Mouse (Mus musculus): ENCODE measurements at regions not wholly inside any gene's neighbourhood (a gene's known extent, or its start where the extent isn't known, plus 50 kb on each side); places are given as distances from the start of the nearest gene placed in this dataset.

DNA sequence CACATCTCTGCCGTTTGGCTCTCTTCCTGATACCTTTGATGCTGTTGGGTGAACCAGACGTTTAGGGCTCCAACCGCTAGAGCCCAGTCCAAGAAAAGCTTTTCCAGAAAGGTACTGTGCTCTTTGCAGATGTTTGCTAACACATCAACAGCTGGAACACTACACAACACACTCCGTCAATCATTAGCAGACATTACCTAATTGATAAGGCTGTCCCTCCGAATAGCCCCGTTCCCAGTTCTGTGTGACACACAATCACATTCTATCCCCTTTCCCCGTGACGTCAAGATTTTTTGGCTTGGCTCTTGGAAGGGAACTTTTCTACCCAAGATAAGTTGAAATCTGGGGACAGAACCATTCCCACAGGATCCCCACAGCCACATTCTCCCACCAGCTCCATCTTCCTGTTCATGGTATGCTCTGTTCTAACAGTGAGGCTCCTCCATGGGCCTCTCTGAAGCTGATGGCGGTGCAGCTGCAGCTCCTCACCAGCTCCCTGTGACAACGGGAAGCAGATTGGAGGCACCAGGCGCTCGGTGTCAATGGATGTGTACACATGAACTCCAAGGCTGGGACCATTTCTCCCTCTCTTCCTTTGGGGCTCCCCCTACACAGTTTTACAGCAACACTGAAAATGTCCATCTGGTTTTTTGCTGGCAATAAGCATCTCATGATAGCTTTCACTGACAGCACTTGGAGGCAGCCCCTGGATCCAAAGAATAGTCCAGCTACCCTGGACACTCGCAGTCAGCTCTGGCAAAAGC is 122.6 kb upstream of the Tbx20 start:
- no peak for TF ChIP-seq CTCF (IDR thresholded peaks at IDR 0.05; ENCODE audit: borderline replicate concordance, extremely low read depth, insufficient read depth, insufficient read length)
- no peak for TF ChIP-seq POLR2A (IDR thresholded peaks at IDR 0.05; ENCODE audit: borderline replicate concordance, extremely low read depth, insufficient read depth, insufficient read length, poor library complexity, severe bottlenecking)
- no peak for DNase-seq (ENCODE audit: low read depth)

DNA sequence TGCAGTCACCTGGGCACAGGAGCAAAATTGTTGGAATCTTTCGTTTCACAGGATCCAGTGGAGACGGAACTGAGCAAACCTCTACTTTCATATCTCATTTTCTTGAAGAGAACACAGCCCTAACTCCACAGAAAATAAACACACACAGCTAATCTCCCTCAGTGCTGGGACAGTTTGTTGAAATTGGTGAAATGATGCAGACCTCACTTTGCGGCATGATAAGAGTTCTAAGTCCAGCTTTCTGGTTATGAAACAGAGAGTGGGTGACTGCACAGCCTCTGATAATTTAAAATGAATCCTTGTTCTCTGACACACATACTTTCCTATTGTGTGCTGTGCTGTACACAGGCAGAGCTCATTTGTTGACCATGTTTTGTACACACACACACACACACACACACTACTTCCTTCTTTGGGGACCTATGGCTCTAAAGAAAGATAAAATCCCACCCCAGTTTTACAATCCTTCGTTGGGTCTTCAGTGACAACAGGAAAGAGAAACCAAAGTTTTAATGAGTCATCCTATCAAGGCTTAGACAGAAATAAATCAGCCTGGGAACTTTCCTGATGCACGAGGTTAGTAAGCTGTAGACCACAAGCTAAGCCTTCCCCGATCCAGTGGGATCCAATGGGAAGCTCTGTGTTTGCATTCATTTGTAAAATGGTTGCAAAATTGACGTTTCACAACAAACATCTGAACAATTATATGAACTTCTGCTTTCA is 125.3 kb upstream of the Tbx20 start:
- no peak for TF ChIP-seq CTCF (IDR thresholded peaks at IDR 0.05; ENCODE audit: borderline replicate concordance, extremely low read depth, insufficient read depth, insufficient read length)
- no peak for TF ChIP-seq POLR2A (IDR thresholded peaks at IDR 0.05; ENCODE audit: borderline replicate concordance, extremely low read depth, insufficient read depth, insufficient read length, poor library complexity, severe bottlenecking)
- no peak for DNase-seq (ENCODE audit: low read depth)

DNA sequence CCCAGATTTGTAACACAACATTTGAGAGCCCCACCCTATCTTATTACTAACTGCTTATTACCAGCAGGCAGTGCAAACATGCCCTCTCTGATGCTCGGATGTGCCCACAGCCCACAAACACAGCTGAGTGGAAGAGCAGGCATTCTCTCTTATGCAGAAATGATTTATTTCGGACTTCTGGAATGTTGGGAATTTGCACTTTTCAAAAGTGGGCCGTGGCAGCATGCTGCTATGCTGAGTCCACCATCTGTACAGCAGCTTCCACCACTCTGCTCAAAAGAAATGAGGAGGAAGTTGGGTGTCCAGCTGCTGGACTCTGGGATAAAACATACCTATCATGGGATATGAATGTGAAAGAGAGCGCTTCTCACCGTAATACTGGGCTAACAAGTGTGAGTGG is 129.6 kb upstream of the Tbx20 start:
- no peak for TF ChIP-seq POLR2A (IDR thresholded peaks at IDR 0.05; ENCODE audit: borderline replicate concordance, extremely low read depth, insufficient read depth, insufficient read length, poor library complexity, severe bottlenecking)
- TF ChIP-seq CTCF (IDR thresholded peaks at IDR 0.05; ENCODE audit: borderline replicate concordance, extremely low read depth, insufficient read depth, insufficient read length) = no peak
- DNase-seq (ENCODE audit: low read depth) = no peak

DNA sequence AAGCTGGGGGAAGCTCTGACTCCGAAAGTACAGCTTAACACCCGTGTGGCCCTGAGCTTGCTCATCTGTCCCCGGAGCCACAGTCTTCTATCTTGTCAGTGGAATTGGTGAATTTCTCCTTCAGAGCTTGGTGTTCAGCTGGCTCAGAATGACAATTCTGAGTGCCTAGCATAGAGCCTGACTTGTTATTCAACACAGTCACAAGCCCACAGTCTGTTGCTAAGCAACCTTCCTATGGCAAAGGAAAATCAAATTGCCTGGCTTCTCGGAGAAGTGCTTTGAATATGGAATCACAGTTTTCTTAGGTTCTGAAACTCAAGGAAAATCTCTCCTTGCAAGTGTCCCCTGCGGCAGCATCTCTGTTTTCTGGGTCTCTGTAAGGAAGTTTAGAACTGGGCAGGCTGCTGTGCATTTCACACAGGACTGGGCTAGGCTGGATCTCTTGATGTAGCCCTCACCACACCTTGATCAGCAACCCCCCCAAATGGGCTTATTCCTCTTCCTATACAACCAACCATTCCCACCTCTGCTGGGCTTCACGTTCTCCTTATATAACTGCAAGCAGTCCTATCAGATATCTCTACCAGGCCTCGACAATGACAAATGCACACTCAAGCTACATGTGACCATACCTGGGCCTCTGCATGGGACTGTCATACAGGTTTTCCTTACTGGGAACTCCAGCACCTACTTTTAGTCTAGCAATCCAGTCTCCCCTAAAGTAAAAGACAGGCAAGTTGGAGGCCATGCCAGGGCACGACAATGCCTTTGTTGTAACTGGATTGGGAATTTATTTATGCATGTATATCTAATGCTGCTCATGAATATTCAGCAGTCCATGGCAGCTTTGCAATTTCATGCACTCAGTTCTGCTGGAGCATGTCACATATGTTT is 135.2 kb upstream of the Tbx20 start:
- TF ChIP-seq POLR2A (IDR thresholded peaks at IDR 0.05; ENCODE audit: borderline replicate concordance, extremely low read depth, insufficient read depth, insufficient read length, poor library complexity, severe bottlenecking) = no peak
- no peak for TF ChIP-seq CTCF (IDR thresholded peaks at IDR 0.05; ENCODE audit: borderline replicate concordance, extremely low read depth, insufficient read depth, insufficient read length)
- peak; percentile 90 for DNase-seq (ENCODE audit: low read depth)

DNA sequence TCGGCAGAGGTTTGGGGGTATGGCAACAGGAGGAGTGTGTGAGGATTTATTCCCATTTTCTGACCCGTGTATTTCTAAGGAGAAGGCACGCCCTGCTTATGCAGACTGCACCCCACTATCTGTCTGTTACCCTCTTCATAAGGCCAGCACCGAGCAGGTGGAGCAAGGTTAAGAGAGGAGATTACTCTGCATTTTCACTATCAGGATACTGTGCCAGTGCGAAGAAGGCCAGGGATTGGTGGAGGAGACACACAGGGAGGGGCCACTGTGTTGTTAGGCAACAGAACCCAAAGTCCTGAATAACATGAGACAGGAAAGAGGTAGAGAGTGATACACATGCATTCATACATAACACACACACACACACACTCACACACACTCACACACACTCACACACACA is 136.6 kb upstream of the Tbx20 start:
- TF ChIP-seq POLR2A (IDR thresholded peaks at IDR 0.05; ENCODE audit: borderline replicate concordance, extremely low read depth, insufficient read depth, insufficient read length, poor library complexity, severe bottlenecking) (no peak), CTCF (IDR thresholded peaks at IDR 0.05; ENCODE audit: borderline replicate concordance, extremely low read depth, insufficient read depth, insufficient read length) (no peak)
- DNase-seq (ENCODE audit: low read depth) = peak; percentile 21

DNA sequence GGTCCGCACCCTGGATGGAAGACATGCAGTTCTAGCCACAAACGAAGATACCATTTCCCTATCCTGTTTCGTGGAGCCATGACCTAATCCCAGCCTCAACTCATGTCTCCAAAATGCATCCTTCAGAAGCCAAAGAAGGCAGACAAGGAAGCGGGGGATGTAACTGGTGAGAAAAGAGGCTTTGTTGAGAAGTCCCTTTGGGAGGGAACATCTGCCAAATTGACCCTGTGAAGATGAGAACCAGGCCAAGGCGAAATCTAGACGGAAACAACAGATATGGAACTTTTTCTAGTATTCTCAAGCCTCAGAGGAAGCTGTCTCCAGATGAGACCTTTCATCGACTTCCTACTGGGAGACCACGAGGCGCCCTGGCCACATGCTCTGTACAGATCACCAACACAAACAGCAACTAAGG is 145.9 kb upstream of the Tbx20 start:
- DNase-seq (ENCODE audit: low read depth) = no peak
- TF ChIP-seq POLR2A (IDR thresholded peaks at IDR 0.05; ENCODE audit: borderline replicate concordance, extremely low read depth, insufficient read depth, insufficient read length, poor library complexity, severe bottlenecking) = no peak
- no peak for TF ChIP-seq CTCF (IDR thresholded peaks at IDR 0.05; ENCODE audit: borderline replicate concordance, extremely low read depth, insufficient read depth, insufficient read length)

DNA sequence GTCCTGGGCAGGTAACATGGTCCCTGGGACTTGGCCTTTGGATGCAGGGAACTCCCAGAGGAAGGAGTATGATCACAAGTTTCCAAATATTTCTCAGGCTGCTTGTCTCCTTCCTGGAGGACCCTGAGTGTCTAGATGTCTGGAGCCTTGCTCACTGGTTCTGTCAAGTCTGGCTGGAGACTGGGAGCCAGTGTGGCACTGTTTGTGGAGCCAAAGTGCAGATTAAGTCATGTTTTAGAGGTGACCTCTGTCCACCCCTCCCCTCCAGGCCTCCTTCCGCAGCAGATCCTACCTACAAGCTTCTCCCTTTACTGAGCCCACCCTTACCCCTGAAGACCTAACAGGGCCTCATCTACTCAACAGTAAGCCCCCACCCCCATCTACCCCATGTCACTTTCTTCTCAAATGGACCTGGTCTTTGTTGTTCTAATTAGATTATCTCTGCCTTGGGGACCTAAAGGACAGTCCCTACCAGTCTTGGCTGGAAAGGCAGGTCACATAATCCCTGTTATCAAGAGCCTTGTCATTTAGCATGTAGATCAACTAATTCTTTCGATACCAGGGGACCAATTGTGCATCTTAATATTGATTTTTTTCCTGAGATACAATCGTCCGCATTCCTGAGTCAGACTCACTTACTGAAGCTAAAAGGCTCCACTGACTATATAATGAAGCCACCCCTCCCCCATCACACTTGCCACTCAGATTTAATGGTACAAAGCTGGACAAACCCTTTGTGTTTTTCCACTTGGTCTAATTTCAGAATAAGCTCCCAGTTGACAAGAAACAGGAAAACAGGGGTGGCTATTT is 148.2 kb upstream of the Tbx20 start:
- TF ChIP-seq CTCF (IDR thresholded peaks at IDR 0.05; ENCODE audit: borderline replicate concordance, extremely low read depth, insufficient read depth, insufficient read length) (no peak), POLR2A (IDR thresholded peaks at IDR 0.05; ENCODE audit: borderline replicate concordance, extremely low read depth, insufficient read depth, insufficient read length, poor library complexity, severe bottlenecking) (no peak)

DNA sequence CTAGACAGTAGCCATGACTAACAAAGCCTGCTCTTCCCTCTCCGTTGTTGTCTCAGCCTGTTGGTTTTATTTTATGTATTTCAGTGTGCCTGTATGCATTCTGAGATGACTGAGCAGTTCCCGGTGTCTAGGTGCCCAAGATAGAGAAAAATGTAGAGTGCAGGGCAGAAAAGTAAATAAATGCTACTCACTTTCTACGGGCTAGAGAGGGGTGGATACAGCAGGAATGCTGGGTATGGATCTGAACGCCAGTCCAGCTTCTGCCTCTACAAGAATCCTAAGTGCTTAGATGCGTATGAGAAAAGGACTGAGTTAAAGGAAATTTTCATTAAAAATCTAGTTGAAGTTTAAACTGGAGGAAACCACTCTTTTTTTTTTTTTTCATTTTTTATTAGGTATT is 149.4 kb upstream of the Tbx20 start:
- no peak for DNase-seq (ENCODE audit: low read depth)
- TF ChIP-seq POLR2A (IDR thresholded peaks at IDR 0.05; ENCODE audit: borderline replicate concordance, extremely low read depth, insufficient read depth, insufficient read length, poor library complexity, severe bottlenecking) = no peak
- no peak for TF ChIP-seq CTCF (IDR thresholded peaks at IDR 0.05; ENCODE audit: borderline replicate concordance, extremely low read depth, insufficient read depth, insufficient read length)

More for the DNA sequence above, 148.2 kb upstream of the Tbx20 start:
- peak; percentile 33 for DNase-seq (ENCODE audit: low read depth)

DNA sequence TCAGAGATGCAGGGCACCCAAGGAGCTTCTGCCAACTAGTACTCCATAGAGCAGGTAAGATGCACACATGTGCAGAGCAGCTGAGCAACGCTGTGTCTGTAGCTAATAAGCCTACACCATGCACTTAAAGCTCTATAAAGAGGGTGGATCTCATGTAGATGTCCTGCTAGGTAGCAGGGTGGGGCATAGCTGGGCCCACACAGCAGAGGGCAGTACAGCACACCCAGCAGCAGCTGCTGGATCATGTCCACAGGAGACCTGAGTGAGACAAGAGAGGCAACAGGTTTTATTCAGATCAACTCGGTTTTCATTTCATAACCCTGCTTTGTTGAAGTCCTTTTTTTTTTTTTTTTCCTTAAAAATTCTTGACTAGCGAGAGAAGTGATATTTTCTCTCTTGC is 151.5 kb upstream of the Gm10181 start:
- TF ChIP-seq CTCF (IDR thresholded peaks at IDR 0.05; ENCODE audit: borderline replicate concordance, extremely low read depth, insufficient read depth, insufficient read length) = peak; percentile 17; the same call in 1 of the 2 replicates
- TF ChIP-seq POLR2A (IDR thresholded peaks at IDR 0.05; ENCODE audit: borderline replicate concordance, extremely low read depth, insufficient read depth, insufficient read length, poor library complexity, severe bottlenecking) = no peak
- DNase-seq (ENCODE audit: low read depth) = no peak

DNA sequence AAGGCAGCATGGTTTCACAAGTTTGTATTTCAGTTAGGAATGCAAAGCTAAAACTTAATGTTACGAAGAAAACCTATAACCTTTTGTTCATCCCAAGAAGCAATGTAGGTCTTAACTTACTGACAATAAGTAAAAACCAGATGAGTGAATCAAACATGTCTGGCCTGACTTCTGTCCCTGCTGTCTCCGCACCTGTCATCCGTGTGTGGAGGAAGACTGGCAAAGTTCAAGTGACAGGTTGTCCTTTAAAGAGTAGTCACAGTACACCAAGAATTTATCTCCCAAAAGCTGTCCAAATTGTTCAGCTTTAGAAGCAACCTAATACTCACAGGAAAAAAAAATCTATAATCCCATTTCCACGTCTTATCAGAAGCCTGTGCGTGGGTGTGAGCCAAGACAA is 146.3 kb upstream of the Gm10181 start:
- DNase-seq (ENCODE audit: low read depth) = no peak
- TF ChIP-seq POLR2A (IDR thresholded peaks at IDR 0.05; ENCODE audit: borderline replicate concordance, extremely low read depth, insufficient read depth, insufficient read length, poor library complexity, severe bottlenecking) = no peak
- TF ChIP-seq CTCF (IDR thresholded peaks at IDR 0.05; ENCODE audit: borderline replicate concordance, extremely low read depth, insufficient read depth, insufficient read length) = no peak
